Mouse (Mus musculus) gastrocnemius, postnatal 4 days (tissue): ENCODE data around the gene Drd3. TPM values are rescaled to one million over a fixed set of nuclear protein-coding genes. Genes with fewer than 3 reads are reported as not detected.

Experiments used
- DNase-seq, 2 experiments: peaks; one replicate each; pipeline ENCODE4 v3.0.0; 2021 to 2022; ENCODE audit warnings: low spot score in 2 of 2, mixed read lengths in 2 of 2
- microRNA-seq: library from miRNA; unstranded; fragments of <30 nt; microRNA quantifications from one replicate; pipeline ENCODE4 v1.2.0, GENCODE M21; 2021
- total RNA-seq, 2 experiments: library from RNA; stranded (reverse); gene quantifications; 2 replicates each; pipeline ENCODE4 v1.2.3; 2021

Gene Drd3
- total RNA-seq, 2 experiments from 2014 or later: not detected

DNA sequence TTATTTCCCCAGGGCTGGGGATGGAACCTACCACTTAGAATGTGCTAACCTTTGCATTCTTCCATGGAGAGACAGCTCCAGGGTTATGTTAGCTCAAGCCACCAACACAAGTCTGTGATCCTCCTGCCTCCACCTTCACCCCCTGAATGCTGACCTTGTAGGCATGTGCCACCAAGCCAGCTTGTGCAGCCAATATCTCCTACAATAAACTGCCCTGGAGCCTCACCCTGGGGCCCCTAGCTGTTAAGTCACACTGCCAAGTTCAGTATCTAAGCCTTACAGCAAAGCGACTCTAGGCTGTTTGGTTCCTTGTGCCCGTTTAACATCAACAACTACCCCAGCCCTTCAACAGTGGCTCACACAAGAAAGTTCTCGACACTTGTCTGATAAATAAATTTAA, 47.3 kb downstream of the Drd3 start:
- DNase-seq: no peak

DNA sequence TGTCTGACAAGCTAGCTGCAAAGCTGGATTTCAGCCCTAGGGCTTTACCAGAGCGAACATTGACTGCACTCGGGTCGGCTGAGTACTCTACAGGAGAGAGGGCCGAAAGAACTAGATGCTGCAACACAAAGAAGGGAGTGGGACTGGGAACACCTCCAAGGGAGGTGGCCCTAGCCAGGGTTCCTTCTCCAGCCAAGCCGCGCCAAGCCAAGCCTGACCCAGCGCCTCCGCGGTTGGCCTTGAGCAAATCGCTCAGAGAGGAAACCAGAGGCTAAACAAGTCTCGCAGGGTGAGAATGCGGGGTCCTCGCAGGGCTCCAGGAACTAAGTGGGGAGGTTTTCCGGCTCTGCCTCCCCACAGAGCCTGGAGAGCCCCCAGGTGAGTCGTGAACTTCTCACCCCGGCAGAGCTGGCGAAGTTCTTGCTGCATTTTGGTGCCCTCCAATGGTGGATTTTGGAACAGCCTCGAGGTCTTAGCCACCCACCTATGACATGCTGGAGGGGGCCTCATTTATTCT, 48.0 kb downstream of the Drd3 start:
- peak; percentile 63 to 84 for DNase-seq

- no peak for DNase-seq
These were observed 48.6 kb downstream of the Drd3 start for GRCm38 (mm10) chr16:43802466-43802865.

GRCm38 (mm10) chr16:43804364-43804763, 50.5 kb downstream of the Drd3 start:
- DNase-seq: no peak

DNA sequence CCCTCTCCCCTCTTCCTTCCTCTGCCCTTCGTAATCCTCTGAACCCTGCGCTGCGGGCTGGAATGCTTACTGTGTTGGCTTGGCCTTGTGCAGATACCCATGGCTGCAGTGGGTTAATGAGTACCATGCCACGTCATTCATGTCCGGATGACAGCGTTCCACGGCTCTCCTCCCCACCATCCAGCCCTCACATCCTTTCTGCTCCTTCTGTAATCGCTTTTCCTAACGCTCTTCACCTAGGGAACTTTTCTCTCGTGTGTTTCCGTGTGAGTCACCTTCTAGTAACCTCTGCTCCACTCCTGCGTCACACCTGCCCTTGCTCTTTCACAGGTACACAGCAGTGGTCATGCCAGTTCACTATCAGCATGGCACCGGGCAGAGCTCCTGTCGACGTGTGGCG, 53.2 kb downstream of the Drd3 start:
- DNase-seq: no peak

GRCm38 (mm10) chr16:43809429-43809828, 55.6 kb downstream of the Drd3 start:
- DNase-seq: no peak

GRCm38 (mm10) chr16:43811402-43811801, 57.6 kb downstream of the Drd3 start:
- DNase-seq: no peak

- DNase-seq: no peak
These were observed 60.8 kb downstream of the Drd3 start for GRCm38 (mm10) chr16:43814644-43815043.

DNA sequence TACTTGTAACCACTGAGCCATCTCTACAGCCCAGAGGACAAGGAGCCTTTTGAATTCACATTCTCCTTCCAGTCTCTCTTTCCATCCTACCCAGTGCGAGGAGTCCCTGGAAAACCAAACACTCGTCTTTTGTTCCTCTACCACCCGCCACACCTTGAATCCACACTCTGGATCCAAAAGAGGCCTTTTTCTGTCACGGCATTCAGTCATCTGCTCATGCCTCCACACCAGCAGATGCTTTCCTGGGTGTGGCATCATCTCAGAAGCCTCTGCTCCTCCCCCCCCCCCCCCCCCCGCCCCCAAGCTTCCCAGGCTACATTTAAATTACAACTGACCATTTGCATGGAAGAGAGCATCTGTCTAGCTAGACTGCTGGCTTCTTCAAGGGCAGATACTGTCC, 62.5 kb downstream of the Drd3 start:
- DNase-seq: no peak

GRCm38 (mm10) chr16:43818404-43818803, 64.6 kb downstream of the Drd3 start:
- DNase-seq: no peak

GRCm38 (mm10) chr16:43827492-43827891, 73.7 kb downstream of the Drd3 start:
- DNase-seq: no peak

- no peak for DNase-seq
These were observed 78.1 kb downstream of the Drd3 start for GRCm38 (mm10) chr16:43831957-43832356.

- no peak for DNase-seq
These were observed 87.4 kb downstream of the Drd3 start for GRCm38 (mm10) chr16:43841236-43841635.

GRCm38 (mm10) chr16:43849839-43850238, 96.0 kb downstream of the Drd3 start:
- DNase-seq: no peak

- no peak for DNase-seq
These were observed 105.2 kb downstream of the Drd3 start for GRCm38 (mm10) chr16:43858941-43859476.

- DNase-seq: no peak
These were observed 106.8 kb downstream of the Drd3 start for GRCm38 (mm10) chr16:43860624-43861023.

- DNase-seq: no peak
These were observed 116.0 kb downstream of the Drd3 start for GRCm38 (mm10) chr16:43869805-43870204.

GRCm38 (mm10) chr16:43871419-43871818, 117.6 kb downstream of the Drd3 start:
- no peak for DNase-seq

Small RNA genes lying within 50 kb of the gene (microRNA-seq; reads per million reads assigned to microRNA genes)
- gene Gm25996: not detected

Other genes with a start within 250 kb of the Drd3 start
- not detected for gene Tigit, start 89.9 kb upstream of the Drd3 start, total RNA-seq
- 1 to 10 TPM; 2.7 to 3.3 TPM for gene Ccdc191, start 135.8 kb downstream of the Drd3 start, total RNA-seq
- 10 to 100 TPM; 15.2 to 16.7 TPM for gene Qtrt2, start 172.8 kb downstream of the Drd3 start, total RNA-seq
- gene Zdhhc23, start 225.8 kb downstream of the Drd3 start, total RNA-seq: under 1 TPM; 0.08 to 0.20 TPM